Mouse (Mus musculus): ENCODE results near the gene Dagla. TPM values are rescaled to one million over a fixed set of nuclear protein-coding genes. Genes with fewer than 3 reads are reported as not detected.

Dagla gene
- total RNA-seq, 2 experiments from 2014 or later, result not detected

- peak; percentile 82 for ATAC-seq (ENCODE audit: poor library complexity, severe bottlenecking)
Observed at GRCm38 (mm10) chr19:10240654-10241305, 63.9 kb downstream of the Dagla start, which contains the start of gene Myrf. TSS of gene Myrf (minus strand) at chr19:10240748.

DNA sequence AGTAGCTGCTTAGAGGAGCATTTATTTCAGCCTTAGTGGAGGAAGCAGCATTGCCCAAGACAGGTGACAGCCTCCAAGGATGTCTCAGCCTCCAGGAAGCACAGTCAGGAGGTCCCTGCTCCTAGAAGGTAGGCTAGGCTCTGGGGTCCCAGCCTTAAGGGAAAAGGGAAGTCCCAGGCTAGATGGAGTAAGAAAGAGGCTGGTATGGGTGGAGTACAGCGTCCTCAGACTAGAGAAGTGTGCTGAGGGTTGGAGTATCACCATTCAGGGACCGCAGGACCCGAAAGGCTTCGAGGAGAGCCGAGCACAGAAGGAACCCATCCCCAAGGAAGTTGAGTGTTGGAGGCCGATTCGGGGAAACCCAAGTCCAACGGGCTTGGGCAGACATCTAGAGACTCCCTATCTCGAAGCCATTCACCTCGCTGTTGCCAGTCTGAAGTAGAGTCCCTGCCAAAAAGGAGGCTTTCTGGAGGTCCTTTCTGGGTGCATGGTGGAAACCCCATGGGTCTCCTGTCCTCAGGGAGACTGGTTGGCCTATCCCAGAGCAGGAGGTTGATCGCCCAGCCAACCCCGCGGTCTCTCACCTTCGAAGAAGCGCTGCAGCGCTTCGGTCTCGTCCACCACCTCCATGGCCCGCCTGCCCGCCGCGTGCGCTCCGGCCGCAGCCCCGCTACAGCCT lies 64.6 kb downstream of the Dagla start:
- ATAC-seq (ENCODE audit: poor library complexity, severe bottlenecking), result peak; percentile 52

DNA sequence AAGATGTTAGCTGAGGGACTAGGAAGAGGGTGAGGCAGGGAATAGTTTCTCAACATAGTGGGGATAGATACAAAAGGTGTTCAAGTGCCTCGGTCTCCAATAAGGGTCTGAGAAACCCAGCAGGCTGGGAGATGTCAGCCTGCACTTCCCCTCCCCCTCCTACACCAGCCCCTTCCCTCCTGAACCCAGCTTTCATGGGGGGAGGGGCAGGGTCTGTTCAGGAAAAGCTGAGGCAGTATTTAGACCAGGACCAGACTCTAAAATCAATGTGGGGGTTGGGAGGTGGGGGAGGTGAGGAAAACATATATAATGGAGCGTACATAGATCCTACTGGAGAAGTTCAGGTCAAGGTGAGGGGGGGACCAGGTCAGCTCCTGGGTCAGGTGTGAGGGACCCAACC lies 65.3 kb downstream of the Dagla start:
- no peak for ATAC-seq (ENCODE audit: poor library complexity, severe bottlenecking)

DNA sequence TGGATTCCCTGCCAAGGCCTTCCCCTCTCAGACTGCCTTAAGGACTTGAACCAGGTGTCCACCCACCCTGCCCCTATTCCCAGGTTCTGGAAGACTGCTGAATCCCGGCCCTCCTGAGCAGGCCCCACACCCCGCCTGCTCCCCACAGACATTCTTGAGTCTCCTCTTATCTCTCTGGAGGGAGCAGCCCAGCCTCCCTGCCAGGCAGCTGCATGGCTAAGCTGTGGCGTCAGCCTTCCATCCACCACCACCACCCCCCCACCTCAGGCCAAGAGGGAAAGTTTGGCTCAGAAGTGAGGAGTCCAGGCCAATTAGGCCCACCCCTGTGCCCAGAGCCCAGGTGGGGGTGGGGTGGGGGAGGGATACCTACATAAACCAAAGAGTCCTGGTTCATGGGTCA lies 66.2 kb downstream of the Dagla start:
- ATAC-seq (ENCODE audit: poor library complexity, severe bottlenecking), result no peak

DNA sequence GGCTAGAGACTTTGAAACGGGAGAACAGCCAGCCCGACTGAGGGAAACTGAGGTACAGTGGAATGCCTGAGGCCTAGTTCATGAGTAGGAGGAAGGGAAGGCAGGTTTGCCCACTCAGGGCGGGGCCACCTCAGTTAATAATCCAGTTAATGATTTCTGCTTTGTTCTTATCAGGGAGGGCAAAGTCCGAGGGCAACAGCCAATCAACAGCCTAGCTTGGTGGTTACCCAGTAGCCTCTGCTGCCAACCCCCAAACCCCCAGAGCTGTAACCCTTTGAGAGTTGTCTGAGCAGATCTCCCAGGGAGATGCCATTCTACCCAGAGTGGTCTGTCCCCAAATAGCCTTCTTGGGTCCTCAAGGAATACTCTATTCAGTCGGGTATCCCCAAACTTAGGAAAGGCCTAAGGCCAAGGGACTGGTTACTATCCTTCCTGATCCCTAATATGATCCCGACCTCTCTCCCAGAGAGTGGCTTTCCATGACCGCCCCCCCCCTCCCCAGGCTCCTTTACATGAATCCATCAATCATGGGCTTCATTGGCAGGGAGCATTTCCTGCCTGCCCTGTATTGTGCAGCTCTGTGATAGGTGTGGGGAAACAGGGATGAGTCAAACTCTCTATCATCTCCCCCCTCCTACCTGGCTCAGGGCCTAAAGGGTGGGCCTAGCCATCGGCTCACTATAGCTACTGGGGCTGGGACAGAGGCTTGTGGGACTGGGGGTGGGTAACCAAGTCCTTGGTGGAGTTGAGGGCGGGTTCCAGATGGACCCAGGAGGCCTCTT lies 68.7 kb downstream of the Dagla start:
- no peak for ATAC-seq (ENCODE audit: poor library complexity, severe bottlenecking)

DNA sequence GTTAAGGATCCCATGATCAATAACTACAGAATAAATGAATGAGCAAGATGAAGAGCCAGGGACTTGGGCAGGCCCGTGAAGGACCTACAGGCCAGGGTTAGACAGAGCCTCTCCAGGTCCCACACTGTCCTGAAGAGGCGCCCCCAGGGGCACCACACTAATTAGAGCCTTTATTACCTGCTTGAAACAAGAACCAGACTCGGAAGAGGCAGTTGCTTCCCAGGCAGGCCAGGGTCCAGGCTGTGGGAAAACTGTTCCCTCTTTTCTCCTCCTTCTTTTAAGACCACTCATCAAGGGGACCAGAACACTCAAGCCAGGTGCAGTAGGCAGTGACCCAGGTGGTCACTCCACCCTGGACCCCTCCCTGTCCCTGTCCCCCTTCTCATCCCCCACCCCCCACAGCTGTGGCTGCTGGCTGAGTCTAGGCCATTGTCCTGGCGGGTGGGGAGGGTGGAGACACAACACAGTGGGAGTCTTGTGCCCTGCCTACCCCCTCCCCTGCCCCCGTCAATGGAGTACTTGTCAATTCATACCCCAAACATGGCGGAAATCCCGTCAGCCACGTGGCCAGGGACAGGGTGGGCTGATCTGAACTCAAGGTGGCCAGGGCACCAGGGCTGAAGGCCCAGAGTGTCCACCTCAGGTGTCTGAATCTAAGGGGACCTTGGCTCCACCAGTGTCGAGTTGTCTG lies 72.2 kb downstream of the Dagla start:
- no peak for ATAC-seq (ENCODE audit: poor library complexity, severe bottlenecking)

- no peak for ATAC-seq (ENCODE audit: poor library complexity, severe bottlenecking)
Observed at GRCm38 (mm10) chr19:10231871-10232270, 72.8 kb downstream of the Dagla start.

DNA sequence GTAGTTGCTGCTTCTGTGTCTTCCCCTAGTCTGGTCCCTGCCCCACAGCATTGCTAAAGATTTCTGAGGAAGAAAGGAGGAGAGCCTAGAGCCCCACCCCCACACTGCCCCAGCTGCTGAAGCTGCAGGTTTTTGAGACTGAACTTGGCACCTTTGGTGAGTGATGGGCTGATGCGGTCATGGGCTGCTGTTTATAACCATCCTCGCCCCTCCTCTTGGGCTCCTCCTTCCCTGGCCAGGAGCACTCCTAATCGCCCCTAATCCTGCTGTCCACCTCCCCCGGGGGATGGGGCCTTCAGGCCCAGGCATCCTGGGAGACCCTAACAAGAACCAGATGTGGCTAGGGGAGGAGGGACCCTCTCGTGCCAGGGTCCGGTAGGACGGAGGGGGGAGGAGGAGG lies 73.7 kb downstream of the Dagla start:
- no peak for ATAC-seq (ENCODE audit: poor library complexity, severe bottlenecking)

DNA sequence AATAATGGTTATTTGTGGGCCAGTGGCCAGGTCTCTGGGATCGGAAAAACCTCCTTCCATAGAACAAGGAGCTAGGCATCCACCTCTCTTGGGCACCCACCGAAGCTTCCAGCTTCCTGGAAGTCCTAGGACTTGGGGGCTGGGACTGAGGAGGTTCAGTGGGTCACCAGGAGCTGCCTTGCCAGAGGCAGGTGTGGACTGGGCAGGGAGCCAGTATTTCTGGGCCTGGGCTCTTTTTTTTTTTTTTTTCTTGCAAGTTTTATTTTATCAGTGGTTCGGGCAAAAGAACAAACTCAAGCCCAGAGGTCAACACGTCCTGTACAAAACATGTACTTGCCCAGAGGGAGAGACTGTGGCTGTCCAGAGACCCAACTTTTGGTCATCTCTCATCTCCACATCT lies 78.9 kb downstream of the Dagla start:
- ATAC-seq (ENCODE audit: poor library complexity, severe bottlenecking), result no peak

GRCm38 (mm10) chr19:10224637-10225453 lies 79.8 kb downstream of the Dagla start:
- ATAC-seq (ENCODE audit: poor library complexity, severe bottlenecking), result no peak

GRCm38 (mm10) chr19:10223561-10223960 lies 81.1 kb downstream of the Dagla start:
- ATAC-seq (ENCODE audit: poor library complexity, severe bottlenecking), result no peak

DNA sequence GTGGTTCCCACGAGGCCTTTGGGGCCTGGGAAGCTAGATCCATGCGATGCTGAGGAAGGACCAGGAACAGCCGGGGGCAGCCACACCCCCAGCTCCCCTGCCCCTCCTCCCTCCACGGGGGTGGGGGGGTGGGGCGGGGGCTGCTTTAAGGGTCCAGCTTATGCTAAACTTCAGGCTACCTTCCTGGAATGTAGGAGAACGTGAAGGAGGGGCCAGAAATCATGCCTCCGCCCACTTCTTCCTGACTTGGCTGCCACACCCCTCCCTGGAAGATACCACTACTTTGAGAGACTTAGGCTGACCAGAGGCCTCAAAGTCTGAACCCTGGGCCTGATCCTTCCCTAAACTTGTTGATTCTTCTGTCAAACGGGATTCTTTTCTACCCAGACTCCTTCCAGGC lies 82.0 kb downstream of the Dagla start:
- ATAC-seq (ENCODE audit: poor library complexity, severe bottlenecking), result no peak

GRCm38 (mm10) chr19:10221585-10221984 lies 83.1 kb downstream of the Dagla start:
- no peak for ATAC-seq (ENCODE audit: poor library complexity, severe bottlenecking)

GRCm38 (mm10) chr19:10219593-10219992 lies 85.1 kb downstream of the Dagla start:
- ATAC-seq (ENCODE audit: poor library complexity, severe bottlenecking), result no peak

- no peak for ATAC-seq (ENCODE audit: poor library complexity, severe bottlenecking)
Observed at GRCm38 (mm10) chr19:10219108-10219507, 85.6 kb downstream of the Dagla start.

- ATAC-seq (ENCODE audit: poor library complexity, severe bottlenecking), result no peak
Observed at GRCm38 (mm10) chr19:10216101-10216500, 88.6 kb downstream of the Dagla start.

- ATAC-seq (ENCODE audit: poor library complexity, severe bottlenecking), result no peak
Observed at GRCm38 (mm10) chr19:10213796-10214471, 90.7 kb downstream of the Dagla start.

GRCm38 (mm10) chr19:10210885-10211284 lies 93.8 kb downstream of the Dagla start:
- no peak for ATAC-seq (ENCODE audit: poor library complexity, severe bottlenecking)

- no peak for ATAC-seq (ENCODE audit: poor library complexity, severe bottlenecking)
Observed at GRCm38 (mm10) chr19:10208851-10209250, 95.8 kb downstream of the Dagla start.

DNA sequence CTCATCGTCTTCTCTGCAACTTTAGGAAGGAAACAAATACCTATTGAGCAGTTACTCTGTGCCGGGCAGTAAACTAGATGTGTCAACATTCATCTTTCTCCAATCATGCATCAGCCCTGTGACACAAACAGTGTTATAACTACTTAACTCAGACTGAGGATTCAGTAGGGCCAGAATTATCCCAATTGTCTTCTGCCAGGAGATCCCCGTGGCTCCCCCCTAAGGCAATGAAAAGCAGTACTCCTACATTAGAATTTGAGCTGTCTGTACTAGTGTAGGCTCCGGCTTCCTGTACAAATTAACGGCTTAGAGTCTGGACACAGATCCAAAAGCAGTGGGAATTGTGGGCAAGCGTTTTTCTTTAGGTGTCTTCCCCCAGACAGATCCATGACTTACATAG lies 99.6 kb downstream of the Dagla start:
- no peak for ATAC-seq (ENCODE audit: poor library complexity, severe bottlenecking)
